Mouse (Mus musculus): ENCODE measurements around the gene Lsm3.

Lsm3 gene

DNA sequence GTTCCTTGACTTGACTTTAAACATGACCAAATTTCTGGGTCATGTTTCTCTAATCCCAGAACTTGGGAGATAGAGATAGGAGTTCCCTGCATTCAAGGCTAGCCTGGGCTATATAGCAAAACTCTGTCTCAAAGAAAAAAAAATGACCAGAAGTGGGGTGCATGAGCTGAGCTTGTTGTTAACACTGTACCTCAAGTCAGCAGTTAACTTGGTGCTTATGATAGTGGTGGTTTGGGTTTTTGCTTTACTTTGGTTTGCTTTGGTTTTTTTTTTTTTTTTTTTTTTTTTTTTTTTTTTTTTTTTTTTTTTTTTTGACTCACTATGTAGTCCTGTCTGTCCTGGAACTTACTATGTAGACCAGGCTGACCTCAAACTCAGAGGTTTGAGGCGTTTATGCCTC, 31.6 kb downstream of the Lsm3 start:
- ATAC-seq (ENCODE audit: insufficient number of reproducible peaks, low FRiP score, low TSS enrichment) = no peak

DNA sequence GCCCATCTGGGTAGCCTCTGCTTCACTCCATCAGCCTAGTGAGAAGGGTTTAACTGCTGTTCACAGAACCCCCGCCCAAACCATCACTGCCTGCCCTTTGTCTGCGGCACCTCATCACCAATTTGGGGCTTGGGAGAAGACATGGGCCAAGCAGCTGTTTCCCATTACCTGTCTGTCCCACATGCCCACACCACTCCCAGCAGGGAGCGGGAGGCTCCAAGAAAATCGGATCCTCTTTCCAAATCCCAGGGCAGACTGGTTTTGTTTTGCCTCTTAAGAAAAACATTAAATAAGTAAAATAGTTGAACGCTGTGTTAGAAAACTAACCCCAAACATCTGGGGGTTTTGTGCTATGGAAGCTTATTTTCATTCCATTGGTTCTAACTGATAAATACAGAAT, 33.9 kb downstream of the Lsm3 start:
- ATAC-seq (ENCODE audit: insufficient number of reproducible peaks, low FRiP score, low TSS enrichment) = no peak

DNA sequence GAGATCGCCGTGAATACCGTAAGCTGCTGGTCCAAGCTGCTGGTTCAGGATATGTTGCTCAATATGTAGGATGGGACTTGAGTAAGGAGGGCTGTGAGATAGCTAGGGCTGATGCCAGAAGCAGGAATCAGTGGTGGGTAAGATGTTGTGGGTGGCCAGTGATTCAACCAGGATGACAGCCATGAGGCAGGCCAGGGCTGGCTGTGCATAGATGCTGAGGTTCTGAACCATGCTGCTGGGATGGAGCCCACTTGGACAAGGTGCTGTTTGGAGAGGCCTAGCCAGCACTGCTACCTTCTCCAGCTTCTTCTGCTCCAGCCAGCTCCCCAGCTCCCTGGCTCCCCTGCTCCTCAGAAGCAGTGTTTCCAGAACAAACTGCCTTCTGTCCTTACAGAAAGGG, 35.9 kb downstream of the Lsm3 start:
- no peak for ATAC-seq (ENCODE audit: insufficient number of reproducible peaks, low FRiP score, low TSS enrichment)

DNA sequence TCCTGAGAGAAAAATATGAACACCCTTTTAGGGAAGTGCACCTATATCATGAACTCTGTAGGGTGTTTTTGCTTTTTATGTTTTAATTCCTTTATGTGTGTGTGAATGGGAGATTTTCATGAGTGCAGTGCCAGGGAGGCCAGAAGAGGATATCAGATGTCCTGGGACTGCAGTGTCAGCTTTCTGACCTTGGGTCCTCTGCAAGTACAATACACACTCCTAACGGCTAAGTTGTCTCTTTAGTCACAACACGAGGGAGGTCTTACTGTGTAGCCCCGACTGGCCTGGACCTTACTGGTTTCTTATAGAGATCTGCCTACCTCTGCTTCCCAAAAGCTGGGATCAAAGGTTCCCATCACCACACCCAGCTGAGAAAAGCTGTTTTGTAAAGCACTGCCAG, 37.0 kb downstream of the Lsm3 start:
- ATAC-seq (ENCODE audit: insufficient number of reproducible peaks, low FRiP score, low TSS enrichment) = no peak

DNA sequence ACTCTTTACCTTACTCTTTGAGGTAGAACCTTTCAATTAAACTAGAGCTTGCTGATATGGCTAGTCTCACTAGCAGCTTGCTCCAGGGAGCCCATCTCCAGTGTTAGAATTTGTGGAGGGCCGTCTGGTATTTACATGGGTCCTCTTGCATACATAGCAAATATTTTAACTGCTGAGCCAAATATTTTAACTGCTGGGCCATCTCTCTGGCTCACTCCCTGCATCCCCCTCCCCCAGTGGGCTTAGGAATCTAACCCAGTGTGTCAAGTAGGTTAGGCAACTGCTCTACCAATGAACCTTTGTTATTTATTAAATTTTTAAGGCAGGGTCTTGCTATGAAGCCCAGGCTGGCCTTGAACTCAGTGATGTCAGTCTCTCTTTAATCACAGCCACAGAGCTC, 42.8 kb downstream of the Lsm3 start:
- no peak for ATAC-seq (ENCODE audit: insufficient number of reproducible peaks, low FRiP score, low TSS enrichment)

DNA sequence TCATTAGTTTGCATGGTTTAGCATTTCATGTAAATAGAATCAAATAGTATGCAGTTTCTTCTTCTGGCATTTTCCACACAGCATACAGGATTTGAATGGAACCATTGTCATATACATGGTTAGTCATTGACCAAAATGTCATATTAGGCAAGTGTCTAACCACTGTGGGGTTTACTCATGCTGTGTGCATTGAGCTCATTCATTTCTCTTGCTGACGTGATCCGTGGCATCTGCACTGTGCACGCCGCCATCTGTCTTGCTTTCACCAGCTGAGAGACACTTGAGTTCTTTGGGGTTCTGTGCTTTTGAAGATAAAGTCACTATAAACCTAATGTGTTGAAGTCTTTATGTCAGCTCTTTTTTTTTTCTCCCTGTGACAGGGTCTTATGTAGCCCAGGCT, 43.6 kb downstream of the Lsm3 start:
- no peak for ATAC-seq (ENCODE audit: insufficient number of reproducible peaks, low FRiP score, low TSS enrichment)

DNA sequence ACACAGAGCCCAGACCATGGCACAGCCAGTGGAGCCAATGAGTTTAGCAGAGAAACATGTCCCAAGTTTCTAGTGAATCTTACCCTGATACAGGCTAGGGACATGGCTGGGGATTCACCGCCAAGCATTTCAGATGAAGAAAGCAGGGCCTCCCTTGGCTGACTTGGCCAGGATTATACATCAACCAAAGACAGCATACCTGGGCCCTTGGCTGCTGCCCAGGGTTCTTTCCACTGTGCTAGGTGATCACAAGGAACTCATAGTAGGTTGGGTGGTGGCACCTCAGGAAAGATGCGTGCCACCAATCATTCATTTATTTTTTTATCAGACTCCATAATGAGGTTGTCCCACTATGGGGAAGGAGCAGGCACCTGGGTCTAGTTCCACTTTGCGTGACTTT, 44.5 kb downstream of the Lsm3 start:
- no peak for ATAC-seq (ENCODE audit: insufficient number of reproducible peaks, low FRiP score, low TSS enrichment)

DNA sequence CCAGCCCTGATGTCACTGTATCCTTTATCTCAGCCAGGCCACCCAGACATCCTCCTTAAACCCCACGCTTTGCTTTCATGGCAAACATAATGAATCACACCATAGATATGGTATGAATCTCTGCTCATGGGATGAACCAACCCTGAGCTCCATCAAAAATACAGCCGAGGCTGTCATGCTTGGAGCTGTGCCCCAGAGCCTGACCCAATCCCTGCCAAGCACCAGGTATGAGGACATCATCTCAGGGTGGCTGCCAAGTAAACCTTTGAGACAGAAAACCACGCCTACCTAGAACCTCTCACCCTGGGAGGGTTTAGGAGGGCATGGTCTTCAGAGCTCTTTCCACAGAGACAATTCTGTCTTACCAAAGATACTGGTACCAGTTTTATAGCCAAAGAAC, 47.3 kb downstream of the Lsm3 start:
- ATAC-seq (ENCODE audit: insufficient number of reproducible peaks, low FRiP score, low TSS enrichment) = no peak

DNA sequence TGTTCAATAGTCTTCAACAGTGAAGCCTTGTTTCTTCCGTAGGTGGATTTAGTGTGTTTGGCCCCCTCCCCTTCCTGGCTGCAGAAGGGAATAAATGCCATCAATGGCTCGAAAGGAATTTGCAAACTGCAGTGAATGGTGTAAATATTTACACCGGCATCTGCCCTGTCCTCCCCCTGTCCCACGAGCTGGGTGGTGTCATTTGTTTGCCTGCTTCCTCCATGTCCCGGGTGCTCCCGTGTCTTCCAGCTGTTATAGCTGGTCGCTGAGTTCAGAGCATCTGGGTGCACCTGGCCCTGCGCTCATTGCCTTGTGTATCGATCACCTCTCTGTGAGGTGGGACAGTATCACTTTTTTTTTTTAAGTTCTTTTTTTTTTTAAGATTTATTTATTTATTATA, 50.7 kb downstream of the Lsm3 start:
- ATAC-seq (ENCODE audit: insufficient number of reproducible peaks, low FRiP score, low TSS enrichment) = no peak

Data from cerebellum, adult (tissue).